Mouse (Mus musculus) ES-E14 (cell line): ENCODE results near the gene Uroc1.

Experiments
- CHD2 ChIP-seq: IDR thresholded peaks from 2 replicates; pipeline ENCODE4 v1.6.1; 2014; ENCODE audit warnings: mild to moderate bottlenecking, low read depth, low read length, inconsistent platforms
- HCFC1 ChIP-seq: IDR thresholded peaks from 2 replicates; pipeline ENCODE4 v1.6.1; 2012; ENCODE audit warnings: low read length, inconsistent platforms, borderline replicate concordance; ENCODE audit not compliant: insufficient read depth
- MAFK ChIP-seq: IDR thresholded peaks from 2 replicates; pipeline ENCODE4 v1.6.1; 2014; ENCODE audit warnings: mild to moderate bottlenecking, low read depth, low read length, inconsistent platforms; ENCODE audit not compliant: insufficient read depth
- ZNF384 ChIP-seq: IDR thresholded peaks from 2 replicates; pipeline ENCODE4 v1.6.1; 2012; ENCODE audit warnings: low read depth, low read length, inconsistent platforms

DNA sequence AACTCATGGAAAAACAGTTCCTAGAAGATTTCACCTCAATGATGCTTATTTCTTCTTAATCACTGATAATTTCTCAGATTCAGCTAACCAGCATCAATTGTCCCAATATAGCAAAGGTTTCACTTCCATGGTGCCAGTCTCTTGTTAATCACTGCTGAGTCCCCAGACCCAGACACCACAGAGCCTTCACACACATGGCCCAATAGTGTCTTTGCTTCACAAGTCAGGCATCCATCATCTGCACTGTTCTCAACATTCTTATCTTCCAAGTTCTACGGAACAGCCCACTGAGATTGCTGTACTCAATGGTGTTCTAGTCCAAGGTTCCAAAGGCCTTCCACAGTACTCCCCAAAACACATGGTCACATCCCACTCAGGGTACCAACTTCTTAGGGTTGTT, 32.2 kb upstream of the Uroc1 start, which contains the start of gene BC048671:
- no peak for TF ChIP-seq ZNF384
- TF ChIP-seq CHD2 = no peak
- no peak for TF ChIP-seq HCFC1
- no peak for TF ChIP-seq MAFK
